Mouse (Mus musculus) left cerebral cortex, postnatal 36 days (tissue): ENCODE data around the gene Kcnk13. TPM values are rescaled to one million over a fixed set of nuclear protein-coding genes. Genes with fewer than 3 reads are reported as not detected.
A peak's percentile ranks its signal among the peaks of the same experiment; 100 is the strongest.

Experiments
- DNase-seq, 2 experiments: peaks; one replicate each; pipeline ENCODE4 v3.0.0; 2021 to 2022; ENCODE audit warnings: low spot score in 2 of 2, mixed read lengths in 1 of 2
- intact Hi-C: fragments of 180-260 bp; cut with DNase I; formaldehyde crosslinking; loops from one replicate; pipeline ENCODE4 v1.15.1; 2025
- total RNA-seq, 2 experiments: library from RNA; stranded (reverse); gene quantifications; 2 replicates each; pipeline ENCODE4 v1.2.3; 2021

Kcnk13 gene
- 1 to 10 TPM; 7.5 to 8.2 TPM for total RNA-seq

- DNase-seq, result peak; percentile 74 to 75
- intact Hi-C loops, result loop anchor here (2.0 kb wide), 1 partner anchor 62 kb away; no protein-coding TSS in a partner anchor
These were observed at the start of gene Kcnk13 for GRCm38 (mm10) chr12:99964301-99965202. Gene Kcnk13 (plus strand): TSS chr12:99964499.

- peak; percentile 53 to 63 for DNase-seq
- intact Hi-C loops, result no loop called here
These were observed 46.4 kb upstream of the Kcnk13 start for GRCm38 (mm10) chr12:99917800-99918427.

- DNase-seq, result no peak
- intact Hi-C loops, result no loop called here
These were observed 44.7 kb upstream of the Kcnk13 start for GRCm38 (mm10) chr12:99919636-99920035.

GRCm38 (mm10) chr12:99921045-99921444 is 43.3 kb upstream of the Kcnk13 start:
- intact Hi-C loops, result no loop called here
- DNase-seq, result no peak

GRCm38 (mm10) chr12:99923131-99923606 is 41.1 kb upstream of the Kcnk13 start:
- intact Hi-C loops, result no loop called here
- no peak for DNase-seq

GRCm38 (mm10) chr12:99923703-99924102 is 40.6 kb upstream of the Kcnk13 start:
- intact Hi-C loops, result no loop called here
- DNase-seq, result no peak

- peak; percentile 45 to 60 for DNase-seq
These were observed 36.0 kb upstream of the Kcnk13 start for GRCm38 (mm10) chr12:99928311-99928710.

GRCm38 (mm10) chr12:99929160-99929559 is 35.1 kb upstream of the Kcnk13 start:
- intact Hi-C loops, result no loop called here
- no peak for DNase-seq

More at GRCm38 (mm10) chr12:99928311-99928710, 36.0 kb upstream of the Kcnk13 start:
- intact Hi-C loops, result no loop called here

- intact Hi-C loops, result no loop called here
- DNase-seq, result no peak
These were observed 32.1 kb upstream of the Kcnk13 start for GRCm38 (mm10) chr12:99932245-99932644.

GRCm38 (mm10) chr12:99933630-99934029 is 30.7 kb upstream of the Kcnk13 start:
- intact Hi-C loops, result no loop called here
- DNase-seq, result no peak

GRCm38 (mm10) chr12:99935403-99935802 is 28.9 kb upstream of the Kcnk13 start:
- no peak for DNase-seq
- intact Hi-C loops, result no loop called here

GRCm38 (mm10) chr12:99938476-99938875 is 25.8 kb upstream of the Kcnk13 start:
- intact Hi-C loops, result no loop called here

GRCm38 (mm10) chr12:99939179-99939578 is 25.1 kb upstream of the Kcnk13 start:
- intact Hi-C loops, result no loop called here

More at GRCm38 (mm10) chr12:99938476-99938875, 25.8 kb upstream of the Kcnk13 start:
- DNase-seq, result no peak

GRCm38 (mm10) chr12:99940704-99941103 is 23.6 kb upstream of the Kcnk13 start:
- no peak for DNase-seq
- intact Hi-C loops, result no loop called here

More at GRCm38 (mm10) chr12:99939179-99939578, 25.1 kb upstream of the Kcnk13 start:
- no peak for DNase-seq

GRCm38 (mm10) chr12:99942441-99942840 is 21.9 kb upstream of the Kcnk13 start:
- intact Hi-C loops, result no loop called here
- no peak for DNase-seq

GRCm38 (mm10) chr12:99952928-99953327 is 11.4 kb upstream of the Kcnk13 start:
- intact Hi-C loops, result loop anchor here (1.0 kb wide), 1 partner anchor 153 kb away; no protein-coding TSS in a partner anchor
- peak in 1 of 2 experiments; percentile 60 for DNase-seq

GRCm38 (mm10) chr12:99956411-99956810 is 7.9 kb upstream of the Kcnk13 start:
- DNase-seq, result no peak
- intact Hi-C loops, result no loop called here

GRCm38 (mm10) chr12:99958068-99959060 is 5.9 kb upstream of the Kcnk13 start:
- intact Hi-C loops, result no loop called here

GRCm38 (mm10) chr12:99959291-99959690 is 5.0 kb upstream of the Kcnk13 start:
- DNase-seq, result no peak

More at GRCm38 (mm10) chr12:99958068-99959060, 5.9 kb upstream of the Kcnk13 start:
- DNase-seq, result peak in 1 of 2 experiments; percentile 33

More at GRCm38 (mm10) chr12:99959291-99959690, 5.0 kb upstream of the Kcnk13 start:
- intact Hi-C loops, result no loop called here
